Mouse (Mus musculus): ENCODE data around the gene Npy2r. TPM values are rescaled to one million over a fixed set of nuclear protein-coding genes. Genes with fewer than 3 reads are reported as not detected.

The Npy2r gene
- total RNA-seq (2015) (not detected in 2 replicates), total RNA-seq (2017) (not detected in 2 replicates)

- ATAC-seq (ENCODE audit: poor library complexity, severe bottlenecking) = no peak
Observed at GRCm38 (mm10) chr3:82547908-82548721, at the start of gene Npy2r. Npy2r (minus strand) TSS chr3:82548084.

- ATAC-seq (ENCODE audit: poor library complexity, severe bottlenecking) = no peak
Observed at GRCm38 (mm10) chr3:82557786-82558185, 9.9 kb upstream of the Npy2r start.

GRCm38 (mm10) chr3:82556311-82556828 lies 8.5 kb upstream of the Npy2r start:
- ATAC-seq (ENCODE audit: poor library complexity, severe bottlenecking) = no peak

GRCm38 (mm10) chr3:82549932-82550331 lies 2.0 kb upstream of the Npy2r start:
- no peak for ATAC-seq (ENCODE audit: poor library complexity, severe bottlenecking)

- no peak for ATAC-seq (ENCODE audit: poor library complexity, severe bottlenecking)
Observed at GRCm38 (mm10) chr3:82548753-82549152, 869 bp upstream of the Npy2r start.

GRCm38 (mm10) chr3:82541449-82541848 lies 6.4 kb downstream of the Npy2r start:
- ATAC-seq (ENCODE audit: poor library complexity, severe bottlenecking) = no peak

GRCm38 (mm10) chr3:82539951-82540350 lies 7.9 kb downstream of the Npy2r start:
- no peak for ATAC-seq (ENCODE audit: poor library complexity, severe bottlenecking)

GRCm38 (mm10) chr3:82524792-82525191 lies 23.1 kb downstream of the Npy2r start:
- no peak for ATAC-seq (ENCODE audit: poor library complexity, severe bottlenecking)

- ATAC-seq (ENCODE audit: poor library complexity, severe bottlenecking) = no peak
Observed at GRCm38 (mm10) chr3:82498006-82498405, 49.9 kb downstream of the Npy2r start.

Other genes starting within 250 kb of the Npy2r start
- 0.16 TPM in 1 of 2 replicates, not detected in the other for gene Map9, start 190.0 kb downstream of the Npy2r start, total RNA-seq (2015)
- gene Map9, start 190.0 kb downstream of the Npy2r start, total RNA-seq (2017) = not detected in 2 replicates